Mouse (Mus musculus): ENCODE measurements around the gene Zfp207.
"Not testable (repeated sequence)": the region's sequence is repeated elsewhere in the genome, so short reads cannot be mapped to it uniquely, and the experiment has no call there.

Zfp207 gene

DNA sequence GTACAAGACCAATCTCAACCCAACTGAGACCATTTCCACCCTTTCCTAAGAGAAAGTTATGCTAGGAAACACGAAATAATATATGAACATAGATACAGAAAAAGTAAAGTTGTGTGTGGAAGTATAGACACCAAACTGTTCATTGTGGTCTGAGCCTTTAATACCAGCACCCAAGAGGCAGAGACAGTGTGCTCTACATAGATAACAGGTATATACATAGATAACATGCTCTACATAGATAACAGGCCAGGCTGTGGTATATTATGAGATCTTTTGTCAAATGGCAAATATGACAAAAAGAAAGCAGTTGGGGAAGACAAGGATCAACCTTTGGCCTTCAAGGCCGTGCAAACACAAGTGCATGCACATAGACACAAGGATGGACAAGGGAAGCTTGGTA lies 27.3 kb downstream of the Zfp207 start:
- no peak for DNase-seq (ENCODE audit: low spot score)

DNA sequence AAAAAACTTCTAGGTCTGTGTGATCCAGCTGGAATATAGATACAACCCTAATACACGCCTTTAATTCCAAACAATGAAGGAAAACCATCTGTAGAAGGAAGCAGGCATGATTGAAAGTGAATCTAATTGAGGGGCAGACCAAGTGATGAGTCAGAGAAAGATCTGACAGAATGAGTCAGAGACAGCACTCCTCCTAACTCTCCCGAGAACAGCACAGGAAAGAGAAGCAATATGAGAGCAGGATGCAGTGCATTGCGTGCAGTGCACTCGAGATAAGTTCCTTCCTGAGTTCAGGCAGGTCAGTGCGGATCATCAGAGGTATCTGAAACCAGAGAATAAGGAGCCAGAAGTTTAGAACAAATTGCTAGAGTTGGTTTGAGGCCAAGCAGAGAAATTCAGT lies 34.0 kb downstream of the Zfp207 start:
- DNase-seq (ENCODE audit: low spot score) = no peak

DNA sequence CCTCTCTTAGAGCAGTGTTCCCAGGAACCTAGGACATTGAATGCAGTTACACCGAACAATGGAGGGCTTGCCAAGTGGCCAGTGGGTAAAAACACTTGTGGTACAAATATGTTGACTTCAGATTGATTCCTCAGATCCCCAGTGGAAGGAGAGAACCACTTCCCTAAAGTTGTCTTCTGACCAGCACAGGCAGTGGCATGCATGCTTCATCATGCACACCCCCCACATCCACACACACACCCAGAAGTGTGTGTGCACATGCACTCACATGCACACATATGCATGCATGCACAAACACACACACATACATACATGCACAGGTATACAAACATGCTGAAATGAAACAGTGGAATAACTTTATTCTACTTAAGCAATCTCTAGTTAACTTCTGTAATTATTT lies 36.7 kb downstream of the Zfp207 start:
- no peak for DNase-seq (ENCODE audit: low spot score)

DNA sequence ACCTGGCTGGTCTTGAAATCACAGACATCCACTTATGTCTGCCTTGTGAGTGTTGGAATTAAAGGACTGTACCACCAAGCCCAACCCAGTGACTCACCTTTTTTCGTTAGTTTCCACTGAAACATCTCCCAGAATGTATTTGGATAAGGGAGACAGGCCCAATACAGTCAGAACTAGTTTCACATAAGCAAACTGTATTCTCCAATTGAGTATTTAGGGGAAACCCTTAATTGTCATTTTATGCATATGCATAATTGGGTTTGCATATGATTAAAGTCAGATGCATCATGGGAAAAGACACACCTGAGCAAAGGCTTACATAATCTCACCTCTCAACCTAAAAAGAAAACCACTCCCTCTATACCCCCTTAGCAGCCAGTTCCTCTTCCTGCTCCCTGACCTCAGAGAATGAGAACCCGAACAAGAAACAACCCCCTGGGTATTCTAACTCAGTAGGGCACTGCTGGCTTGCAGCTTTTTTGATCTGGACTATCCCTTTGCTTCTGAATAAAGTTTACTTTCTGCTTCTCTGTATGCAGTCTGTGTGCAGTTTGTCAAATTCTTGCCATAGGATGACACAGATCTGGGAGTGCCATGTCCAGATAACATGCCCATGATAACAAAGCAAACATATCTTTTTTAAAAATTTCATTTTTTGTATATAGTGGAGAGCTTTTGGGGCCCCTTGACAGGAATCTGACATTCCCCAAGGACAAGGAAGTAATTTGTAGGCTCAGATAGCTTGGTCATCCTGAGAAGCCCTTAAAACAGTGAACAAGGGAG lies 37.3 kb downstream of the Zfp207 start:
- no peak for DNase-seq (ENCODE audit: low spot score)

DNA sequence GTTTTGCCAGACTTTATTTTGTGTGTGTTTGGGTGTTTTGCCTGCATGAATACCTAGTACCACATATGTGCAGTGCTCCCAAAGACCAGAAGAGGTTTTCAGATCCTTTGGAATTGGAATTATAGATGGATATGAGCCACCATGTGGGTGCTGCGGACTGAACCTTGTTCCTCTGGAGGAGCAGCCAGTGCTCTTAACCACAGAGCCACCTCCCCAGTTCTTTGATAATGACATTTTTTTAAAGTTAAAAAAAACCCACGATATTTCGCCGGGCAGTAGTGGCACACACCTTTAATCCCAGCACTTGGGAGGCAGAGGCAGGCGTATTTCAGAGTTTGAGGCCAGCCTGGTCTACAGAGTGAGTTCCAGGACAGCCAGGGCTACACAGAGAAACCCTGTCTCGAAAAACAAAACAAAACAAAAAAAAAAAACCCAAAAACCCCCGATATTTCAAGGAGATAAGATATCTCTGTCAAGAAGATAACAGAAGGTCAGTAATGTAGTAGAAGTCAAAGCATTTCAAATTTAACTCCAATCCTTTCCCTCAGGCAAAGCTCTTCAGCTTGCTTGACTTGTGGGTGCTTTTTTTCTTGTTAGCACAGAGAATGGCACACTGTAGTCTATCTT lies 38.5 kb downstream of the Zfp207 start:
- DNase-seq (ENCODE audit: low spot score) = no peak

DNA sequence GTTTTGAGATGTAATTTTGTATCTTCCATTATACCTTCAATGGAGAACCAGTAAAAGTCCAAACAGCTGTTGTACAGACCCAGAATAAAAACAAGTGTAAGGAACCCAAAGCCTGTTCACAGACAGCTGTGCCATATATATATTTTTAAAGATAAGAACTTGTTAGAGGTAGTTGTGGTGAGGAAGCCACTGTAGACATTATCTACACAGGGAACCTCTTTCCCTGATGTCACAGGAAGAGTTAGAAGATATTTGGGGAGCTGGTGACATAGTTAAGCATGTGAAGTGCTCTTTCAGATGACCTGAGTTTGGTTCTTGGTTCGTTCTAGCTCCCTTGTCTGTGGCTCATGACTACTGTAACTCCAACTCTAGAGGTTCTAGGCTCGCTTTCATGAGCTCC lies 41.6 kb downstream of the Zfp207 start:
- DNase-seq (ENCODE audit: low spot score) = no peak

DNA sequence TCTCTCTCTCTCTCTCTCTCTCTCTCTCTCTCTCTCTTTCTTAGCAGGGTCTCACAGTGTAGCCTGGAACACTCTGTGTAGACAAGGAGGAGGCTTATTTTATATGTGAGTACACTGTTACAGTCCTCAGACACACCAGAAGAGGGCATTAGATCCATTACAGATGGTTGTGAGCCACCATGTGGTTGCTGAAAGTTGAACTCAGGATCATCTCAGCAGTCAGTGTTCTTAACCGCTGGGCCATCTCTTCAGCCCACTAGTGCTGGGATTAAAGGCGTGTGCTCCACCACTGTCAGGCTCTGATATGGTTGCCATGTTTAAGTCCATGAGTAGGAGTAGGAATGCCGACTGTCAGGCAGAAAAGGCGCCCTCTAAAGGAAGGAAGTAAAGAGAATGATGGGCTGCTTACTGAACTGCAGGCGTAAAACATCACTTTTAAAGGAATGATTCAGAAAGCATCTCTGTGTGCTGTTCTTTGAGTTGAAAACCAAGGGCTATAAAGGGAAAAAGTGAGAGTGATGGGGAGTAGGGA lies 42.2 kb downstream of the Zfp207 start:
- no peak for DNase-seq (ENCODE audit: low spot score)

DNA sequence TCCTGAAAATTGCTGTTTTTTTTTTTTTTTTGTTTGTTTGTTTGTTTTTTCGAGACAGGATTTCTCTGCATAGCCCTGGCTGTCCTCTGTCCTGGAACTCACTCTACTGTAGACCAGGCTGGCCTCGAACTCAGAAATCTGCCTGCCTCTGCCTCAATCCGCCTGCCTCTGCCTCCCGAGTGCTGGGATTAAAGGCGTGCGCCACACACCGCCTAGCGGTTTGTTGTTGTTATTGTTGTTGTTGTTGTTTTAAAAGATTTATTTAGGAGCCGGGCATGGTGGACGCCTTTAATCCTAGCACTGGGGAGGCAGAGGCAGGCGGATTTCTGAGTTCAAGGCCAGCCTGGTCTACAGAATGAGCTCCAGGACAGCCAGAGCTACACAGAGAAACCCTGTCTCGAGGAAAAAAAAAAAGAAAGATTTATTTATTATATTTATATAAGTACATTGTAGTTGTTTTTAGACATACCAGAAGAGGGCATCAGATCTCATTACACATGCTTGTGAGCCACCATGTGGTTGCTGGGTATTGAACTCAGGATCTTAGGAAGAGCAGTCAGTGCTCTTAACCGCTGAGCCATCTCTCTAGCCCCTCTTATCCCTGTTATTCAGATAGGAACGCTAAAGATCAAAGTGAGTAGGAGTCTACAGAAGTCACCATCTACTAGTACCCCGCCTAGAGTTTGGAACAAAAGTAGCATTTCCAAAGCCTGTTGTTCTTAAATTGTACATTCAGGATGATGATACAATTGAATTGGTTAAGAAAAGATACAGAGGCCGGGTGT lies 43.1 kb downstream of the Zfp207 start:
- DNase-seq (ENCODE audit: low spot score) = not testable (repeated sequence)

DNA sequence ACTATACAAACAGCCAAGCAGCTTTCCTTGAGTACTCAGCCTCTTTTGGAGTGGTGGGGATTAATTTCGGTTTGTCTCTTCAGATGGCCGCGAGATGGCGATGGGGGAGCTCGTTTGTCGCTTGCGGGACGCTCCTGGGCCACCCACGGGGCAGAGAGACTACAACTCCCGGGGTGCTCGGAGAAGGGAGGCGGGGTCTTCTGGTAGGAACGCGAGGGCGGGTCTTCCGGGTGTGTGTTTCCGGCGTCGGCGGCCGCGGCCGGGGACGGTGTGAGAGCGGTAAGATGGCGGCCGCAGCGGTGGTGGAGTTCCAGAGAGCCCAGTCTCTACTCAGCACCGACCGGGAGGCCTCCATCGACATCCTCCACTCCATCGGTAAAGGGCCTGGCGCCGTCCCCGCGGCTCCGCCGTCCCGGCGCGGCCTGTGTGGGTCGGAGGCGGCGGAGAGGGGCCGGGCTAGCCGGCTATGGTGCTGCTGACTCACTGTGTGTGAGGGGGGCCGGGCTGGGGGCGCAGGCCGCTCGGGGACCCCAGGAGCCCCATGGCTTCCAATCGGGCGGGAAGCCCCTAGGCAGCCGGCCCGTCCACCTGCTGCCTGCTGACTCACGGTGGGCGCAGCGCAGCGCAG lies 45.4 kb downstream of the Zfp207 start, which contains the start of gene Psmd11:
Psmd11 (plus strand) TSS at position 235 of the 628 bp plus-strand sequence.
- DNase-seq (ENCODE audit: low spot score) = peak; percentile 99

DNA sequence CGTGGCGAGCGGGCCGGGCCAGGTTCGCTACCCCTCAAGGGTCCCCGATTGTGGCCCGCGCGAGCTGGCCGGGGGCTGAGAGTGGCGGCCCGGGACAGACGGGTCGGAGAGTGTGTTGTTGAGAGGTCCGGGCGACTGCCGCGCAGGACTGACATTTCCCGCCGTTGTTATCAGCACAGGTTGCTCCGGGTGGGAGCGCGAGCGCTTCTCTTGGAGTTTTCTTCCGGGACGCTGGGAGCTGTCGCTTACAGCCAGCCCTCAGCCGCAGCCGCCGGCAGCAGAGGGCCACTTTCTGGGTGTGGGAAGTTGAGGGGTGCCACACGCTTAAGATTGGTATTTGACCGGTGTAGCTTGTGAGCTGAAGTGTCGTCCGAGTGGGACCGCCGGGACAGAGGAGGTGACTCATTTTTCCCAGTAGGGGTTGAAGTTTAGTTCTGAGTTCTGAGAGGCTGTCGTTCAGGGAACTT lies 46.0 kb downstream of the Zfp207 start:
- peak; percentile 41 for DNase-seq (ENCODE audit: low spot score)

DNA sequence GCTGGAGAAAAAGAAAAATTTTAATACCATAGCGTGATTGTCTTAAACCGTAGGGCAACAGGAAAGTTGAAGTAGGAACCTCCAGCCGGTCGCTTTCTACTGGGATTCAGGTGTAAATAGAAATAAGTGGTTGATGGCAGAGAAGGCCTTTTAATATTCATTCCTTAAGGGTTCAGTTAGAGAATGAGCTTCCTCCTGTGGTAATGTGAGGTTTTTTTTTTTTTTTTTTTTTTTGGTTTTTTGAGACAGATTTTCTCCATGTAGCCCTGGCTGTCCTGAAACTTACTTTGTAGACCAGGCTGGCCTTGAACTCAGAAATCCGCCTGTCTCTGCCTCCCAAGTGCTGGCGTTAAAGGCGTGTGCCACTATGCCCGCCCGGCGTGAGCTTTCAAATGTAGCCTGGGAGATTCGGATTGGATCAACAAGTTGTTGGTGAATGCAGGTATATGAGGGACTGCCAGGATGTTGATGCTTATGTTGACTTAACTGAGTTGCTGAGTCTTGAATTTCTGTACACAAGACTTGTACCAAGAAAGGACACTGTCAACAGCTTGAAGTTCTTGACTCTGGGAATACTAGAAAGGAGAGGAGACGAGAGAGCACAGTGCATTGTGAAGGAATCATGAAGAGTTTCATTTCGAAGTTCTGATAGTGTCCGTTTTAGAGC lies 46.6 kb downstream of the Zfp207 start:
- DNase-seq (ENCODE audit: low spot score) = no peak

DNA sequence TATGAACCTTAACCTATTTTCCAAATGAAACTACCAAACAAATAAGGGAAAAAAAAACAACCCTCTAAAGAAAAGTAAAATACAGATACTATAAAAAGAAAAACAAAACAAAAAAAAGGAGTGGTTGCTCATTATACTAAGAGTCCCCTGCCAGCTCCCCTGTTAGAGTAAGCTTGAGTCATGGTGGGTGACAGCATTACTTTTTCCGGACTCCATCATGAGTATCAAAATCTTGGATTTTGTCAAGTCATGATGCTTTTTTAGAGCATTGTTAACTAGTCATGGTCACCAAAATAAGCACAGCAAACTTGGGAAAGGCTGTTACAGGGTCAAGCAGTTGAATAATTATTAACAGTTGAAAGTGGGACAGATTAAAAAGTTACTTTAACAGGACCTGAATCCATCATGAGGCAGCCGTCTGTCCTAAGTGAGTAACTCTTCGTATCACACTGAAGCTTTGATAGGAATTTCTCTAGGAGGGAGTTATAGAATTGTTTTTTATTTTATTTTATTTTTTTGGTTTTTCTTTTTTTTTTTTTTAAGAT lies 47.4 kb downstream of the Zfp207 start:
- DNase-seq (ENCODE audit: low spot score) = no peak

DNA sequence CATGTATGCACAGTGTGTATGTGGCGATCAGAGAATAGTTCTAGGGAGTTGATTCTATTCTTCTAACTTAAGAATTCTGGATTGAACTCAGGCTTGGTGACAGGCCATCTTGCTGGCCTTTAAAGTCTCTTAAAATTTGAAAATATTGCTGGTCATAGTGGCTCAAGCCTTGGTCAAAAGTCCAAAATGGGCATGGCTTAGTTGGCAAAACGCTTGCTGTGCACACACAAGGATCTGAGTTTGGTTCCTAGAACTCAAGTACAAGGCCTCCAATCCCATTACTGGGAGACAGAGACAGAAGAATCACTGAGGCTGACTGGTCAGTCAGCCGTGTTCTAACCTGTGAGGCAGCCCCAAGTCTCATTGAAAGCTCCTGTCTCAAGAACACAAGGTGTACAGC lies 63.8 kb downstream of the Zfp207 start:
- DNase-seq (ENCODE audit: low spot score) = no peak

DNA sequence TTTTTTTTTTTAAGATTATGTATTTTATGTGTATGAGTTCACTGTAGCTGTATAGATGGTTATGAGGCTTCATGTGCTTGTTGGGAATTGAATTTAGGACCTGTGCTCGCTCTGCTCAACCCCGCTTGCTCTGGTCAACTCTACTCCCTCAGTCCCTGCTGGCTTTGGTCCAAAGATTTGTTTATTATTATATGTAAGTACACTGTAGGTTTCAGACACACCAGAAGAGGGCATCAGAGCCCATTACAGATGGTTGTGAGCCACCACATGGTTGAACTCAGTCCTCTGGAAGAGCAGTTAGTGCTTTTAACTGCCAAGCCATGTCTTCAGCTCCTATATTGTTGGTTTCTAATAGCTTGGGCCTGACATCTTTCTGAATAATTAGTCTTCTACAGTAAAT lies 66.8 kb downstream of the Zfp207 start:
- DNase-seq (ENCODE audit: low spot score) = no peak

DNA sequence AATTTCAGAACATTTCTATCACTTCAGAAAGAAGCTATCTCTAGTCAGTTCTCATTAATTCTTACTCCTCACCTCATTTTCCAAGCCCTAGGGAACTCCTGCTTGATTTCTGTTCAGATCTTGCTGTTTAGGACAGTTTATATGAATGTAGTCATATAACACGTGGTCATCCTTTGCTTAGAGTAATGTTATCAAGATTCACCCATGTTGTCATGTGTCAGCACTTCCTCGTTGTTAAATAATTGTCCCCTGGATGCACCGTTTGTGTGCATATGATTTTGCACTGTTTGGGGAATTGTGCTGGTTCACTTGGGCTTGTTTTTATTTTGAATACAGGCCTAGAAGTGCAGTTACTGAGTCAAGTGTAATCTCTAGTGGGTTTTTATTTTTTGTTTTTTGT lies 69.2 kb downstream of the Zfp207 start:
- DNase-seq (ENCODE audit: low spot score) = no peak

DNA sequence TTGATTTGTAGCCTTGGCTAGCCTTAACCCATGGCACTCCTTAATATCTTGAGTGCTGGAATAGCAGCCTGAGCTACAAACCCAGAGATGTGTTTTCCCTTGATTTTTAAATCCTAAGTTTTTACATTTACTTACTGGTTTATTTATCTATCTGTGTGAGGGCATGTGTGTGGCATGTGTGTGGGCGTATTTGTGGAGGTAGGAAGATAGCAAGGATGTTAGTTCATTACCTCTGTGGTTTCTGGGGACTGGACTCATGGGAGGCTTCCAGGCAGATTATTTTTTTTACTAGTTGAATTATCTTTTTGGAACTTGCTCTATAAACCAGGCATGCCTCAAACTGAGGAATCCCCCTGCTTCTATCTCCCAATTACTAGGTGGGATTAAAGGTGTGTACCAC lies 70.1 kb downstream of the Zfp207 start:
- DNase-seq (ENCODE audit: low spot score) = no peak

All from embryo, embryonic 10.5 days (tissue).